Mouse (Mus musculus): Measurements from ENCODE around the gene Fndc3b.

- TF ChIP-seq EP300 (IDR thresholded peaks at IDR 0.05; ENCODE audit: low read depth) (no peak), CTCF (IDR thresholded peaks at IDR 0.05; ENCODE audit: low read depth) (no peak)
Measured at GRCm38 (mm10) chr3:27563047-27563624, 148.0 kb downstream of the Fndc3b start.
